Mouse (Mus musculus) MEL (cell line): Measurements from ENCODE around the gene Eno2. TPM values are rescaled to one million over a fixed set of nuclear protein-coding genes. Genes with fewer than 3 reads are reported as not detected.

Experiments used
- DNase-seq: peaks from one replicate; pipeline ENCODE4 v3.0.0; 2011; ENCODE audit warnings: low read depth, low spot score
- H3K27ac ChIP-seq: 2 replicates; pipeline ENCODE4 v1.5.1; 2012; ENCODE audit warnings: low read depth, mild to moderate bottlenecking, control low read depth, low read length, moderate library complexity; ENCODE audit not compliant: control insufficient read depth
- H3K27me3 ChIP-seq, 2 experiments: fragments of 150-350 bp in 1 of 2; sonication (generic) in 1 of 2; 2 replicates each; pipeline ENCODE4 v1.6.1; 2012; ENCODE audit warnings: low read length in 2 of 2, mild to moderate bottlenecking in 2 of 2, improper control_type of control experiment in 1 of 2, moderate library complexity in 1 of 2; ENCODE audit not compliant: insufficient read depth in 2 of 2, control insufficient read depth in 1 of 2
- H3K36me3 ChIP-seq, 2 experiments: 2 replicates each; pipeline ENCODE4 v1.6.1; 2012 to 2014; ENCODE audit warnings: low read length in 2 of 2, improper control_type of control experiment in 1 of 2, inconsistent platforms in 1 of 2, mild to moderate bottlenecking in 1 of 2; ENCODE audit not compliant: insufficient read depth in 2 of 2, control insufficient read depth in 1 of 2
- H3K4me1 ChIP-seq, 2 experiments: fragments of 150-350 bp in 1 of 2; sonication (generic) in 1 of 2; 2 replicates each; pipeline ENCODE4 v1.6.1; 2012; ENCODE audit warnings: low read length in 2 of 2, improper control_type of control experiment in 1 of 2, mild to moderate bottlenecking in 1 of 2; ENCODE audit not compliant: insufficient read depth in 2 of 2, control insufficient read depth in 1 of 2
- H3K4me3 ChIP-seq, 2 experiments: fragments of 150-350 bp in 1 of 2; sonication (generic) in 1 of 2; 2 replicates each; pipeline ENCODE4 v1.5.1; 2012; ENCODE audit warnings: low read depth in 2 of 2, low read length in 2 of 2, mild to moderate bottlenecking in 2 of 2, moderate library complexity in 2 of 2, control low read depth in 1 of 2, improper control_type of control experiment in 1 of 2; ENCODE audit not compliant: control insufficient read depth in 1 of 2, insufficient read depth in 1 of 2
- H3K79me2 ChIP-seq: 2 replicates; pipeline ENCODE4 v1.6.1; 2012; ENCODE audit warnings: mild to moderate bottlenecking, low read length, moderate library complexity; ENCODE audit not compliant: control insufficient read depth, poor library complexity, insufficient read depth
- H3K9ac ChIP-seq: 2 replicates; pipeline ENCODE4 v1.6.1; 2012; ENCODE audit warnings: low read depth, mild to moderate bottlenecking, control low read depth, low read length, moderate library complexity; ENCODE audit not compliant: control insufficient read depth, poor library complexity, severe bottlenecking
- H3K9me3 ChIP-seq: fragments of 150-350 bp; sonication (generic); replicated peaks from 2 replicates; pipeline ENCODE4 v1.6.1; 2012; ENCODE audit warnings: mild to moderate bottlenecking, low read length, improper control_type of control experiment, moderate library complexity; ENCODE audit not compliant: insufficient read depth
- CTCF ChIP-seq, 3 experiments: IDR thresholded peaks in 2 of 3; conservative IDR thresholded peaks in 1 of 3; 2 replicates each; pipeline ENCODE4 v1.5.1; 2011 to 2012; ENCODE audit warnings: low read length in 3 of 3, low read depth in 2 of 3, mild to moderate bottlenecking in 2 of 3, improper control_type of control experiment in 1 of 3, inconsistent platforms in 1 of 3, mixed read lengths in 1 of 3, moderate library complexity in 1 of 3; ENCODE audit not compliant: control insufficient read depth in 1 of 3, insufficient read depth in 1 of 3, poor library complexity in 1 of 3, severe bottlenecking in 1 of 3
- E2F4 ChIP-seq: IDR thresholded peaks from 2 replicates; pipeline ENCODE4 v1.6.1; 2011; ENCODE audit warnings: low read depth, low read length, improper control_type of control experiment, borderline replicate concordance
- ELF1 ChIP-seq: IDR thresholded peaks from 2 replicates; pipeline ENCODE4 v1.6.1; 2014; ENCODE audit warnings: low read depth, mild to moderate bottlenecking, inconsistent platforms, low read length, improper control_type of control experiment, moderate library complexity
- ETS1 ChIP-seq: IDR thresholded peaks from 2 replicates; pipeline ENCODE4 v1.6.1; 2012; ENCODE audit warnings: low read depth, mild to moderate bottlenecking, inconsistent platforms, low read length, improper control_type of control experiment, moderate library complexity
- HCFC1 ChIP-seq: IDR thresholded peaks from 2 replicates; pipeline ENCODE4 v1.6.1; 2012; ENCODE audit warnings: low read depth, mild to moderate bottlenecking, inconsistent platforms, low read length, improper control_type of control experiment, moderate library complexity
- JUND ChIP-seq: IDR thresholded peaks from 2 replicates; pipeline ENCODE4 v1.6.1; 2011; ENCODE audit warnings: low read depth, mild to moderate bottlenecking, improper control_type of control experiment, low read length
- KAT2A ChIP-seq: conservative IDR thresholded peaks from 2 replicates; pipeline ENCODE4 v1.6.1; 2012; ENCODE audit warnings: low read depth, low read length, improper control_type of control experiment, inconsistent platforms
- MAX ChIP-seq: IDR thresholded peaks from 2 replicates; pipeline ENCODE4 v1.6.1; 2011; ENCODE audit warnings: low read length, improper control_type of control experiment
- MAZ ChIP-seq: IDR thresholded peaks from 2 replicates; pipeline ENCODE4 v1.6.1; 2012; ENCODE audit warnings: low read depth, mild to moderate bottlenecking, inconsistent platforms, low read length, improper control_type of control experiment
- MEF2A ChIP-seq: IDR thresholded peaks from 2 replicates; pipeline ENCODE4 v1.6.1; 2014; ENCODE audit warnings: low read depth, mild to moderate bottlenecking, inconsistent platforms, low read length, improper control_type of control experiment; ENCODE audit not compliant: poor library complexity, insufficient replicate concordance, severe bottlenecking; ENCODE audit errors: extremely low read depth
- MXI1 ChIP-seq: IDR thresholded peaks from 2 replicates; pipeline ENCODE4 v1.6.1; 2011; ENCODE audit warnings: mild to moderate bottlenecking, low read depth, low read length, improper control_type of control experiment
- MYB ChIP-seq: IDR thresholded peaks from 2 replicates; pipeline ENCODE4 v1.6.1; 2011; ENCODE audit warnings: mild to moderate bottlenecking, low read depth, low read length, improper control_type of control experiment
- MYC ChIP-seq: IDR thresholded peaks from 2 replicates; pipeline ENCODE4 v1.6.1; 2011; ENCODE audit warnings: low read depth, mild to moderate bottlenecking, low read length, improper control_type of control experiment, moderate library complexity
- NELFE ChIP-seq: IDR thresholded peaks from 2 replicates; pipeline ENCODE4 v1.6.1; 2011; ENCODE audit warnings: low read depth, low read length, improper control_type of control experiment
- NRF1 ChIP-seq: IDR thresholded peaks from 2 replicates; pipeline ENCODE4 v1.6.1; 2014; ENCODE audit warnings: low read depth, mild to moderate bottlenecking, inconsistent platforms, low read length, improper control_type of control experiment, moderate library complexity; ENCODE audit not compliant: poor library complexity, insufficient read depth, severe bottlenecking
- POLR2A ChIP-seq, 2 experiments: IDR thresholded peaks; 2 replicates each; pipeline ENCODE4 v1.6.1; 2011 to 2012; ENCODE audit warnings: low read length in 2 of 2, mild to moderate bottlenecking in 2 of 2, control low read depth in 1 of 2, improper control_type of control experiment in 1 of 2, low read depth in 1 of 2, moderate library complexity in 1 of 2; ENCODE audit not compliant: control insufficient read depth in 1 of 2, insufficient read depth in 1 of 2, poor library complexity in 1 of 2
- POLR2AphosphoS2 ChIP-seq: IDR thresholded peaks from 2 replicates; pipeline ENCODE4 v1.6.1; 2011; ENCODE audit warnings: low read length, improper control_type of control experiment
- POLR2AphosphoS5 ChIP-seq: IDR thresholded peaks from 2 replicates; pipeline ENCODE4 v1.6.1; 2012; ENCODE audit warnings: low read depth, borderline replicate concordance, mild to moderate bottlenecking, inconsistent platforms, low read length, moderate library complexity, mixed read lengths
- RCOR1 ChIP-seq: IDR thresholded peaks from 2 replicates; pipeline ENCODE4 v1.6.1; 2012; ENCODE audit warnings: low read depth, mild to moderate bottlenecking, inconsistent platforms, low read length, improper control_type of control experiment
- SIN3A ChIP-seq: IDR thresholded peaks from 2 replicates; pipeline ENCODE4 v1.6.1; 2012; ENCODE audit warnings: low read length, improper control_type of control experiment, inconsistent platforms
- SMC3 ChIP-seq: IDR thresholded peaks from 2 replicates; pipeline ENCODE4 v1.6.1; 2011; ENCODE audit warnings: low read depth, low read length, improper control_type of control experiment
- TAL1 ChIP-seq: IDR thresholded peaks from 2 replicates; pipeline ENCODE4 v1.6.1; 2012; ENCODE audit warnings: mild to moderate bottlenecking, inconsistent platforms, low read length, moderate library complexity, mixed read lengths
- USF1 ChIP-seq: IDR thresholded peaks from 2 replicates; pipeline ENCODE4 v1.6.1; 2014; ENCODE audit warnings: low read depth, mild to moderate bottlenecking, inconsistent platforms, low read length, improper control_type of control experiment, moderate library complexity
- USF2 ChIP-seq, 2 experiments: IDR thresholded peaks; 2 replicates each; pipeline ENCODE4 v1.6.1; 2011 to 2012; ENCODE audit warnings: improper control_type of control experiment in 2 of 2, low read length in 2 of 2, borderline replicate concordance in 1 of 2, inconsistent platforms in 1 of 2, low read depth in 1 of 2, mild to moderate bottlenecking in 1 of 2; ENCODE audit not compliant: insufficient read depth in 1 of 2
- ZNF384 ChIP-seq: IDR thresholded peaks from 2 replicates; pipeline ENCODE4 v1.6.1; 2012; ENCODE audit warnings: low read depth, mild to moderate bottlenecking, inconsistent platforms, low read length, improper control_type of control experiment
- polyA plus RNA-seq, 2 experiments: library from polyadenylated mRNA; stranded (reverse) in 1 of 2; unstranded in 1 of 2; fragments of >175 nt in 1 of 2; fragments of >200 nt in 1 of 2; gene quantifications; 2 replicates each; pipeline versions ENCODE4 v1.2.1 to v1.2.4; 2012; ENCODE audit warnings: low replicate concordance in 2 of 2, low read depth in 1 of 2; ENCODE audit not compliant: insufficient read length in 2 of 2, insufficient read depth in 1 of 2, missing spikeins in 1 of 2
- total RNA-seq: library from RNA; depleted of rRNA; stranded (reverse); fragments of 300-350 nt; gene quantifications from 2 replicates; pipeline ENCODE4 v1.2.3, GENCODE M21; 2012

Eno2 gene
- total and polyA plus RNA-seq, 3 experiments: 3.2 to 12.5 TPM; not detected in 1

DNA sequence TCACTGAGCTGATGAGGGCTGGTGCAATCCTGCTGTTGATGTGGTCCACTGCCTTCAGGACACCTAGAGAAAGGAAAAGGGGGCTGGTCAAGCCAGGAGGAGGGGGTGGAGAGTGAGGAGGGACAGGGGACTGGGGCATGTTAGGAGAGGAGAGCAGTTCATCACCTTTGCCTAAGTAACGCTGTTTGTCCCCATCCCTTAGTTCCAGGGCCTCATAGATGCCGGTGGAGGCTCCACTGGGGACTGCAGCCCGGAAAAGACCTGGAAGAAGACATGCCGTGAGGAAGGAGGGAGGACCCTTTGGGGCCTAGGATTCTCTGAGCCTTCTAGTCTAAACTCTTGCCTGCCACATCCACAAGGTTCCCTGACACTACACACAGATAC lies 1.9 kb downstream of the Eno2 start:
- Histone ChIP-seq H3K9me3 (no peaks in the 10 kb centered on the region), H3K27me3 (no peaks in the 10 kb centered on the region; a peak in 1 of 4 replicates), H3K9ac (no peak overlapping the region)

DNA sequence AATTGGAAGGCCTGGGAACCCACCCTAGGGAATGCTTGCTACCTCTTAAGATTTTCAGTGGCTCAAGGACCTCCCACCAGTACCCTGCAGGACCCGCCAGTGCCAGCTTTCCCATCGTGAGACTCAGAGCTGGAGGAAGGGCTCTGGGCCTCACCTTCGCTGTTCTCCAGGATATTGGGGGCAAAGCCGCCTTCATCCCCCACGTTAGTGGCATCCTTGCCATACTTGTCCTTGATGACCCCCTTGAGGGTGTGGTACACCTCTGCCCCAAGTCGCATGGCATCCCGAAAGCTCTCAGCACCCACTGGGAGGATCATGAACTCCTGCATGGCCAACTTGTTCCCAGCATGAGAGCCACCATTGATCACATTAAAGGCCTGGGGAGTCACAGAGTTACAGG lies 3.5 kb downstream of the Eno2 start:
- TF ChIP-seq POLR2AphosphoS5 (no peak), SMC3 (no peak), POLR2AphosphoS2 (no peak), ETS1 (no peak), NELFE (no peak), SIN3A (no peak), MAX (no peak), E2F4 (no peak), MEF2A (no peak), MAZ (no peak), USF2 (IDR thresholded peaks at IDR 0.05; ENCODE audit: borderline replicate concordance in 1 of 2, insufficient read depth in 1 of 2, low read depth in 1 of 2, low read length in 2 of 2) (no peak), MYB (no peak), MXI1 (no peak), USF1 (no peak), TAL1 (no peak), CTCF (IDR thresholded peaks at IDR 0.05 in 2 of 3, conservative IDR thresholded peaks at IDR 0.05 in 1 of 3; ENCODE audit: control insufficient read depth in 1 of 3, insufficient read depth in 1 of 3, low read depth in 2 of 3, low read length in 3 of 3, poor library complexity in 1 of 3, severe bottlenecking in 1 of 3) (no peak), ELF1 (no peak), HCFC1 (no peak)
- no peak overlapping the region for H3K27ac ChIP-seq

More for the DNA sequence above, 1.9 kb downstream of the Eno2 start:
- H3K4me3 ChIP-seq: no peak overlapping the region
- DNase-seq: no peak
- H3K4me1 ChIP-seq: peaks cover 0 to 15% of the 10 kb centered on the region in 2 experiments; a peak in 2 of 4 replicates
- H3K36me3 ChIP-seq: peaks cover 0 to 6% of the 10 kb centered on the region in 2 experiments; a peak in 1 of 4 replicates
- H3K79me2 ChIP-seq: no peaks in the 10 kb centered on the region; the same call in 1 of the 2 replicates
- TF ChIP-seq POLR2A (IDR thresholded peaks at IDR 0.05; ENCODE audit: control insufficient read depth in 1 of 2, insufficient read depth in 1 of 2, low read depth in 1 of 2, low read length in 2 of 2, poor library complexity in 1 of 2): no peak
- TF ChIP-seq ZNF384: no peak
- TF ChIP-seq POLR2AphosphoS5: no peak
- no peak for TF ChIP-seq NRF1
- TF ChIP-seq ETS1: no peak
- TF ChIP-seq JUND: no peak
- TF ChIP-seq RCOR1: no peak
- no peak for TF ChIP-seq POLR2AphosphoS2
- TF ChIP-seq MYB: no peak
- TF ChIP-seq MYC: no peak
- no peak for TF ChIP-seq KAT2A
- TF ChIP-seq TAL1: no peak
- TF ChIP-seq E2F4: no peak
- no peak for TF ChIP-seq MXI1
- H3K27ac ChIP-seq: no peak overlapping the region

More for the DNA sequence above, 3.5 kb downstream of the Eno2 start:
- no peaks in the 10 kb centered on the region for H3K9me3 ChIP-seq
- peaks cover 0 to 6% of the 10 kb centered on the region in 2 experiments; a peak in 1 of 4 replicates for H3K36me3 ChIP-seq
- no peaks in the 10 kb centered on the region for H3K27me3 ChIP-seq
- DNase-seq: no peak
- H3K4me1 ChIP-seq: peaks cover 0 to 15% of the 10 kb centered on the region in 2 experiments; a peak in 2 of 4 replicates
- H3K79me2 ChIP-seq: no peaks in the 10 kb centered on the region; the same call in 1 of the 2 replicates
- no peak overlapping the region for H3K9ac ChIP-seq
- no peak overlapping the region for H3K4me3 ChIP-seq
